Mouse (Mus musculus) midbrain, embryonic 13.5 days (tissue): ENCODE data around the gene Itga2. TPM values are rescaled to one million over a fixed set of nuclear protein-coding genes. Genes with fewer than 3 reads are reported as not detected.

Source experiments
- ATAC-seq: fragments of 200-750 bp; cut with Nextera tagmentation; 2 replicates; pipeline ENCODE4 v1.8.0; 2017; ENCODE audit warnings: mild to moderate bottlenecking, moderate TSS enrichment, moderate library complexity
- H3K27ac ChIP-seq: fragments of 300-500 bp; sonication (generic); 2 replicates; pipeline ENCODE4 v1.5.1; 2015; ENCODE audit warnings: inconsistent platforms, mild to moderate bottlenecking, moderate library complexity
- H3K27me3 ChIP-seq: fragments of 300-500 bp; sonication (generic); 2 replicates; pipeline ENCODE4 v1.6.1; 2015; ENCODE audit warnings: mild to moderate bottlenecking, inconsistent platforms
- H3K36me3 ChIP-seq: fragments of 300-500 bp; sonication (generic); 2 replicates; pipeline ENCODE4 v1.6.1; 2015; ENCODE audit warnings: mild to moderate bottlenecking, inconsistent platforms
- H3K4me1 ChIP-seq: fragments of 300-500 bp; sonication (generic); replicated peaks from 2 replicates; pipeline ENCODE4 v1.6.1; 2015; ENCODE audit warnings: inconsistent platforms
- H3K4me2 ChIP-seq: fragments of 300-500 bp; sonication (generic); replicated peaks from 2 replicates; pipeline ENCODE4 v1.6.1; 2015; ENCODE audit warnings: moderate library complexity, mild to moderate bottlenecking, inconsistent platforms
- H3K4me3 ChIP-seq: fragments of 300-500 bp; sonication (generic); replicated peaks from 2 replicates; pipeline ENCODE4 v1.5.1; 2015; ENCODE audit warnings: mild to moderate bottlenecking, inconsistent platforms
- H3K9ac ChIP-seq: fragments of 300-500 bp; sonication (generic); replicated peaks from 2 replicates; pipeline ENCODE4 v1.6.1; 2015; ENCODE audit warnings: mild to moderate bottlenecking, inconsistent platforms
- H3K9me3 ChIP-seq: fragments of 300-500 bp; sonication (generic); 2 replicates; pipeline ENCODE4 v1.6.1; 2016; ENCODE audit warnings: mild to moderate bottlenecking, inconsistent platforms
- WGBS: fragments of 180-500 bp; shearing (Covaris S2); methylation state at CpG from one replicate; pipeline ENCODE4 v1.1.7; 2015; 5-methylcytosine and 5-hydroxymethylcytosine counted together
- polyA plus RNA-seq: library from polyadenylated mRNA; unstranded; fragments of >200 nt; fragmentation: Nextera tagmentation; extraction: Ambion mirVana; gene quantifications from 2 replicates; pipeline ENCODE4 v1.2.1, GENCODE M21; 2015

Gene Itga2
- polyA plus RNA-seq, 1 experiment from 2014 or later, result 1.6 TPM

DNA sequence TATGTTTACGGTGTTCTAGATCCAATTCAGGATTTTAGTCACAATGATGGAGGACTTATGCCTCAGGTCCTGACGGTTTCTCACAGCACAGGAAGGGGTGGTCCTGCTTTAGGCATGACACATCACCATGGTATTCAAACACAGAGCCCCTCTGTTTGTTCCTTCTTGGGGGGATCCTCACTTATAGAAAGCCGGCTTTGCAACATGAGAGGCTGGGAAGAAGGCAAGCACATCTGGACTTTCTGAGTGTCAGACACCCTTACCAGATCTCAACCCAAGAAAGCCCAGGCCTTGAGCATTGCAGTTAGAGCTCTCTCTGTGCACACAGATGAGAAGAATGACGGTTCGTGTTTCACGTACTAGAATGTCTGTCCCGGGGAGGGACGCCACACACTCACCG lies 92.8 kb downstream of the Itga2 start:
- no peaks in the 10 kb centered on the region for H3K27me3 ChIP-seq
- no peaks in the 10 kb centered on the region for H3K36me3 ChIP-seq
- WGBS, result 78% methylated on average over 9 of the region's 9 CpGs
- H3K9me3 ChIP-seq, result no peaks in the 10 kb centered on the region
- no peak overlapping the region for H3K4me2 ChIP-seq
- 0 out of 2 replicates have a peak overlapping the region, but pooled peaks have one; percentile 10 for H3K27ac ChIP-seq
- H3K4me1 ChIP-seq, result peaks cover 12% of the 10 kb centered on the region; the same call in 1 of the 2 replicates
- H3K4me3 ChIP-seq, result no peak overlapping the region
- H3K9ac ChIP-seq, result no peak overlapping the region
- ATAC-seq, result peak; percentile 71; the same call in 1 of the 2 replicates

- peaks cover 12% of the 10 kb centered on the region; the same call in 1 of the 2 replicates for H3K4me1 ChIP-seq
- H3K4me2 ChIP-seq, result no peak overlapping the region
- no peak overlapping the region for H3K9ac ChIP-seq
- H3K4me3 ChIP-seq, result no peak overlapping the region
- ATAC-seq, result peak; percentile 80
- 0 out of 2 replicates have a peak overlapping the region, but pooled peaks have one; percentile 7 for H3K27ac ChIP-seq
- 57% methylated on average over 5 of the region's 5 CpGs for WGBS
- H3K36me3 ChIP-seq, result no peaks in the 10 kb centered on the region
- no peaks in the 10 kb centered on the region for H3K27me3 ChIP-seq
- H3K9me3 ChIP-seq, result no peaks in the 10 kb centered on the region
Observed at GRCm38 (mm10) chr13:114838535-114838990, 93.3 kb downstream of the Itga2 start.

- WGBS, result 95% methylated on average over 7 of the region's 7 CpGs
- Histone ChIP-seq H3K9me3 (no peaks in the 10 kb centered on the region), H3K4me3 (no peak overlapping the region), H3K36me3 (no peaks in the 10 kb centered on the region), H3K27me3 (no peaks in the 10 kb centered on the region), H3K9ac (no peak overlapping the region), H3K27ac (no peak overlapping the region), H3K4me1 (peaks cover 12% of the 10 kb centered on the region; the same call in 1 of the 2 replicates), H3K4me2 (no peak overlapping the region)
- ATAC-seq, result no peak
Observed at GRCm38 (mm10) chr13:114837061-114837460, 94.8 kb downstream of the Itga2 start.

- Histone ChIP-seq H3K4me3 (no peak overlapping the region), H3K4me1 (peaks cover 6% of the 10 kb centered on the region; the same call in 1 of the 2 replicates), H3K4me2 (no peak overlapping the region), H3K27ac (no peak overlapping the region), H3K9me3 (no peaks in the 10 kb centered on the region), H3K36me3 (peaks cover 13% of the 10 kb centered on the region), H3K9ac (no peak overlapping the region), H3K27me3 (no peaks in the 10 kb centered on the region)
- ATAC-seq, result no peak
- WGBS, result 83% methylated on average over 2 of the region's 2 CpGs
Observed at GRCm38 (mm10) chr13:114834580-114834979, 97.3 kb downstream of the Itga2 start.

DNA sequence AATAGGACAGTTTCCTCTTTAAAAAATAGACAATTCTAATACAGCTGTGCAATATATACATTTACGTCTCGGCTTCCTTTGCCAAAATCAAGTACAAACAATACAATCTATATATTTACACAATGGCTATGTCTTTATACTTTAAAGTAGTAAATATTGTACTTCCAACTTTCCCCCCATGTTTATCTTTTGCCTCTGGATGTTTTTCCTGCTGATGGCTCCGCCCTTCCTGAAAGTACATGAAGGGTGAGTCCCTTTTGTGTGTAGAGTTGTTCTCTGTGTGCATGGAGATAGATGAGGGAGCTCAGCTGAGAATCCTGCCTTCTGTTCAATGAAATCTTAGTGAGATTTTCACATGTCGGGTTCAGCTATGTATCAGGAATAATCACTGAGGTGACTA lies 98.5 kb downstream of the Itga2 start:
- Histone ChIP-seq H3K36me3 (peaks cover 20% of the 10 kb centered on the region), H3K27ac (no peak overlapping the region), H3K4me1 (0 out of 2 replicates have a peak, but pooled peaks cover under 1% of the 10 kb centered on the region), H3K4me3 (no peak overlapping the region), H3K9ac (no peak overlapping the region), H3K27me3 (no peaks in the 10 kb centered on the region), H3K4me2 (no peak overlapping the region), H3K9me3 (no peaks in the 10 kb centered on the region)
- WGBS, result 93% methylated on average over 4 of the region's 4 CpGs
- no peak for ATAC-seq

- Histone ChIP-seq H3K36me3 (peaks cover 25% of the 10 kb centered on the region), H3K9me3 (no peaks in the 10 kb centered on the region), H3K9ac (no peak overlapping the region), H3K27ac (no peak overlapping the region), H3K27me3 (no peaks in the 10 kb centered on the region), H3K4me3 (no peak overlapping the region), H3K4me1 (no peaks in the 10 kb centered on the region), H3K4me2 (no peak overlapping the region)
- ATAC-seq, result no peak
- WGBS, result 77% methylated on average over 5 of the region's 5 CpGs
Observed at GRCm38 (mm10) chr13:114832761-114833160, 99.1 kb downstream of the Itga2 start.

GRCm38 (mm10) chr13:114831367-114831833 lies 100.5 kb downstream of the Itga2 start:
- ATAC-seq, result peak; percentile 77
- H3K36me3 ChIP-seq, result peaks cover 38% of the 10 kb centered on the region
- no peak overlapping the region for H3K4me2 ChIP-seq
- H3K4me3 ChIP-seq, result no peak overlapping the region
- H3K27ac ChIP-seq, result no peak overlapping the region
- H3K4me1 ChIP-seq, result no peaks in the 10 kb centered on the region
- H3K27me3 ChIP-seq, result no peaks in the 10 kb centered on the region
- no peaks in the 10 kb centered on the region for H3K9me3 ChIP-seq
- 86% methylated on average over 4 of the region's 4 CpGs for WGBS
- no peak overlapping the region for H3K9ac ChIP-seq

DNA sequence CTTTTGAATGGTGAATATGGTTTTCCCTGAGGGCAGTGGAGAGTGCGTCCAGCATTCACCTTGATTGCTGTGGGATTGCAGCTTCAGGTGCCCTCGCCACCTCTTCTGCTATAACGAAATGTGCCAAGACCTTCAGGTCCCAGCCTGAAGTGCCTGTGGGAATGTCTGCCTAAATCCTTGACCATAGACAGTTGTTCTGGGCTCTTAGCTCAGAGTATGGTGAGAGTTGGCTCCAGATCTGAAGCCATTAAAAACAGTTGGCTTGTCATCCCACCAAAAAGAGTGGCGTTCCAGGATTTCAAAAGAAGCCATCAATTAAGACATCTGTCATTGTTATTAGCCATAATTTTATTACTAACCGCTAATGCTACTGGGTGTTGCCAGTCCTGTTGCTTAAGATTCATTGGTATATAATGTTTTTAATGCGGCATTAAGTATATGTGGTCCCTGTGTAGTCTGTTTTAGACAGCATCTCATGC lies 106.5 kb downstream of the Itga2 start:
- Histone ChIP-seq H3K4me2 (no peak overlapping the region), H3K4me1 (no peaks in the 10 kb centered on the region), H3K27ac (no peak overlapping the region), H3K9me3 (no peaks in the 10 kb centered on the region), H3K9ac (no peak overlapping the region), H3K27me3 (no peaks in the 10 kb centered on the region), H3K36me3 (peaks cover 48% of the 10 kb centered on the region), H3K4me3 (no peak overlapping the region)
- WGBS, result 97% methylated on average over 6 of the region's 6 CpGs
- no peak for ATAC-seq

DNA sequence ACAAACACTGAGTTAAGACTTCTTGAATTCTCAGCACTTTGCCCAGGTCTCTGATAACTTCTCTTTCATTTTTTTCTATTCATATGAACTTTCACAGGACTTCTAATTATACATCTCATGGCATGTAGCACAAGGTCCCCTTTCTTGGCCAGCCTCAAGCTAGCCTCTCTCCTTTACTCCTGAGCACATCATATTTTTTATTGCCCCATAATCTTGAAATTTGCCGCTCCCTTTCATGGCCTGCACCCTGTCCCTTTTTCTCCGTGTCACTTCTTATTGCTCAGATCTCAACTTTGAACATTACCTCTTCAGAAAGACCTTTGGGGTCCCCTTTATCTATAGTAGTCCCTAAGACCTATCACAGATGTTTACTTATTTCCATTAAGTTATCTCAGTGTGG lies 109.0 kb downstream of the Itga2 start:
- Histone ChIP-seq H3K9me3 (no peaks in the 10 kb centered on the region), H3K4me1 (peaks cover 11% of the 10 kb centered on the region), H3K4me2 (no peak overlapping the region), H3K9ac (no peak overlapping the region), H3K27me3 (no peaks in the 10 kb centered on the region), H3K36me3 (peaks cover 34% of the 10 kb centered on the region), H3K4me3 (no peak overlapping the region), H3K27ac (no peak overlapping the region)
- 94% methylated on average over 2 of the region's 2 CpGs for WGBS
- ATAC-seq, result no peak

DNA sequence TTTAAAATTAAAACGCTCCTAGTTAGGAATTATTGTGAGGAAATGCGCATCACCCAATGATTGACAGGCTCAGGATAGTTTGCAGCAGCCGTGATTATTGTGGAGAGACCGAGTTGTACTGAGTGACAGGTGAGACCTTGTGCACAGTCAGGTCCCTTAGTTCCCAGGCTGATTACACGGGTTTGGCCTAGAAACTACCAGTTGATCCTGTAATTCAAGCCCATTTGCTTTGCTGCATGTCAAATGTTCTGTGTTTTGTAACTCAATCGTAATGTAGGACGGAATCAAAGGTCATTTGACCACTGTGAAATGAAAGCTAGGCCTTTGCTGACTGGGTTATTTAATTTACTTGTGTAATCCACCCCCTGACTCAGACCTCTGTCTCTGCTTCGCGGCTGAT lies 113.4 kb downstream of the Itga2 start:
- Histone ChIP-seq H3K9ac (peak overlapping the region; percentile 74), H3K4me1 (peaks cover 17% of the 10 kb centered on the region), H3K36me3 (peaks cover 10% of the 10 kb centered on the region), H3K27me3 (no peaks in the 10 kb centered on the region), H3K4me2 (peak overlapping the region; percentile 70), H3K4me3 (peak overlapping the region; percentile 64), H3K9me3 (no peaks in the 10 kb centered on the region), H3K27ac (no peak overlapping the region)
- WGBS, result 28% methylated on average over 9 of the region's 9 CpGs
- peak; percentile 80 for ATAC-seq

GRCm38 (mm10) chr13:114817751-114818360 lies 114.0 kb downstream of the Itga2 start, which contains the start of gene Mocs2:
Mocs2 (plus strand) TSS chr13:114818236.
- H3K27me3 ChIP-seq, result no peaks in the 10 kb centered on the region
- H3K27ac ChIP-seq, result no peak within 1 kb of the TSS
- peak within 1 kb of the TSS; percentile 70 for H3K4me2 ChIP-seq
- H3K9me3 ChIP-seq, result no peaks in the 10 kb centered on the region
- peak; percentile 99 for ATAC-seq
- H3K4me1 ChIP-seq, result peaks cover 17% of the 10 kb centered on the region
- peak within 1 kb of the TSS; percentile 74 for H3K9ac ChIP-seq
- WGBS, result under 1% methylated on average over 39 of the region's 39 CpGs
- H3K36me3 ChIP-seq, result peaks cover 4% of the 10 kb centered on the region; the same call in 1 of the 2 replicates
- peak within 1 kb of the TSS; percentile 64 for H3K4me3 ChIP-seq

GRCm38 (mm10) chr13:114809624-114810210 lies 122.2 kb downstream of the Itga2 start:
- no peak overlapping the region for H3K9ac ChIP-seq
- H3K4me1 ChIP-seq, result no peaks in the 10 kb centered on the region
- H3K4me2 ChIP-seq, result no peak overlapping the region
- no peaks in the 10 kb centered on the region for H3K9me3 ChIP-seq
- H3K27ac ChIP-seq, result no peak overlapping the region
- H3K27me3 ChIP-seq, result no peaks in the 10 kb centered on the region
- no peaks in the 10 kb centered on the region for H3K36me3 ChIP-seq
- no peak overlapping the region for H3K4me3 ChIP-seq
- 86% methylated on average over 5 of the region's 5 CpGs for WGBS
- ATAC-seq, result no peak
